Mouse (Mus musculus) embryonic facial prominence, embryonic 11.5 days (tissue): ENCODE measurements around the gene Parp11. TPM values are rescaled to one million over a fixed set of nuclear protein-coding genes. Genes with fewer than 3 reads are reported as not detected.

Experiments
- ATAC-seq: fragments of 200-750 bp; cut with Nextera tagmentation; replicated peaks from 2 replicates; pipeline ENCODE4 v1.8.0; 2017; ENCODE audit warnings: low read depth; ENCODE audit not compliant: insufficient number of reproducible peaks, low FRiP score, low TSS enrichment
- DNase-seq: peaks from one replicate; pipeline ENCODE4 v3.0.0-alpha.2; 2015; ENCODE audit warnings: low spot score
- H3K27ac ChIP-seq: fragments of 300-500 bp; sonication (generic); replicated peaks from 2 replicates; pipeline ENCODE4 v1.5.1; 2014; ENCODE audit warnings: mild to moderate bottlenecking, low read depth, low read length, control low read depth
- H3K27me3 ChIP-seq: fragments of 300-500 bp; sonication (generic); 2 replicates; pipeline ENCODE4 v1.6.1; 2014; ENCODE audit warnings: mild to moderate bottlenecking, low read length, moderate library complexity, mixed read lengths; ENCODE audit not compliant: control insufficient read depth, insufficient read depth
- H3K36me3 ChIP-seq: fragments of 300-500 bp; sonication (generic); replicated peaks from 2 replicates; pipeline ENCODE4 v1.6.1; 2014; ENCODE audit warnings: low read depth, mild to moderate bottlenecking, low read length, moderate library complexity, mixed read lengths; ENCODE audit not compliant: control insufficient read depth, insufficient read depth
- H3K4me1 ChIP-seq: fragments of 300-500 bp; sonication (generic); 2 replicates; pipeline ENCODE4 v1.6.1; 2014; ENCODE audit warnings: low read length, mixed read lengths; ENCODE audit not compliant: control insufficient read depth, insufficient read depth
- H3K4me2 ChIP-seq: fragments of 300-500 bp; sonication (generic); 2 replicates; pipeline ENCODE4 v1.6.1; 2014; ENCODE audit warnings: low read depth, mild to moderate bottlenecking, control low read depth, low read length, moderate library complexity
- H3K4me3 ChIP-seq: fragments of 300-500 bp; sonication (generic); 2 replicates; pipeline ENCODE4 v1.5.1; 2014; ENCODE audit warnings: low read depth, low read length, control low read depth
- H3K9ac ChIP-seq: fragments of 300-500 bp; sonication (generic); replicated peaks from 2 replicates; pipeline ENCODE4 v1.6.1; 2014; ENCODE audit warnings: mild to moderate bottlenecking, control low read depth, low read length
- H3K9me3 ChIP-seq: fragments of 300-500 bp; sonication (generic); replicated peaks from 2 replicates; pipeline ENCODE4 v1.6.1; 2016; ENCODE audit warnings: mild to moderate bottlenecking, low read length, inconsistent platforms, mixed read lengths; ENCODE audit not compliant: control insufficient read depth
- WGBS: fragments of 180-500 bp; shearing (Covaris S2); extraction: QIAGEN DNeasy Blood & Tissue Kit; methylation state at CpG from one replicate; pipeline ENCODE4 v1.1.7; 2014; 5-methylcytosine and 5-hydroxymethylcytosine counted together
- polyA plus RNA-seq: library from polyadenylated mRNA; unstranded; fragments of >200 nt; fragmentation: Nextera tagmentation; extraction: Ambion mirVana; gene quantifications from 2 replicates; pipeline ENCODE4 v1.2.1, GENCODE M21; 2014

Gene Parp11
- polyA plus RNA-seq, 1 experiment from 2014 or later, result 40.5 TPM

DNA sequence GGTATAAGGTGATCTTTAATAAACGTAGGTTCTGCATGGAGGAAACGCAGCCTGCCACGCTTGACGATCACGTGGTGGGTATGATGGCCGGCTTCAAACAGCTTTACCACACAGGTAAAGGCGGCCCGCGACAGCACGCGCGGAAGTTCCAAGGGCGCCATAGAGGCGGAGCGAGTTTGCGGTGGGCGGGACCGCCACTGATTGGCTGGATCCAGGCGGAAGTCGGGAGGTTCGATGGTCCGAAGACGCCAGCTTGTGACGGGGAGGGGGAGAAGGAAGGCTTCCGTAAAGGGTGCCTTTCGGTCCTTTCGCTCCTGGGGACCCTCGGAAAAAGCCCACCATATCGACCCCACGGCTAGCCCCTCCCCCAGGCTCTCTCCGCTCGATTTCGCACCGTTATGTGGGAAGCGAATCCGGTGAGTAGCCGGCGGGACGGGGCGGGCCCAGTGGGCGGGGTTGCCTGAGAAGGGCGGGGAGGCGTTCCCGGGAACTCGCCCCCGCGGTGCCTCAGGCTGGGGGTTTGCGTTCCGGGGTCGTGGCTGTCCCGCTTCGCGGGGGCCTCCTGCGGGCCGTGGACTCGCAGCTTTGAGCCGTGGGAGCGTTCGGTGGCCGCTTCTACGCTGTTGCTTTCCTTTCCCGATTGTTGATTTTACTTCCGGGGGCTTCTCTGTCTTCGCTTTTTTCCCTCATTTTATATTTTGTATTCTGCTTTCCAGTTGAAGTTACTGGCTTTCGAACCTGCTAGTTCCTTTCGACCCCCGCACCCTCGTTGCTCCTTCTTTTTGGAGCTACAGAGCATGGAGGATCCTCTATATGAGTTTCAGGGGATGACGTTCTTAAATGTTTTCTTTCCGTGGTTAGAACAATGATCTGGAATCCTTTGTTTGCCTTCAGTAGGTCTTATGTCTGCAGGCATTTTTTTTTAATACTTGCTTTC lies 7.0 kb downstream of the Parp11 start:
- ATAC-seq, result peak; percentile 86
- DNase-seq, result peak; percentile 93
- H3K27me3 ChIP-seq, result no peaks in the 10 kb centered on the region
- H3K4me3 ChIP-seq, result peak overlapping the region; percentile 64
- H3K4me1 ChIP-seq, result no peaks in the 10 kb centered on the region
- WGBS, result under 1% methylated on average over 68 of the region's 70 CpGs
- peak overlapping the region; percentile 55 for H3K4me2 ChIP-seq
- H3K27ac ChIP-seq, result peak overlapping the region; percentile 91
- H3K9me3 ChIP-seq, result no peaks in the 10 kb centered on the region
- H3K9ac ChIP-seq, result peak overlapping the region; percentile 81
- no peaks in the 10 kb centered on the region for H3K36me3 ChIP-seq

DNA sequence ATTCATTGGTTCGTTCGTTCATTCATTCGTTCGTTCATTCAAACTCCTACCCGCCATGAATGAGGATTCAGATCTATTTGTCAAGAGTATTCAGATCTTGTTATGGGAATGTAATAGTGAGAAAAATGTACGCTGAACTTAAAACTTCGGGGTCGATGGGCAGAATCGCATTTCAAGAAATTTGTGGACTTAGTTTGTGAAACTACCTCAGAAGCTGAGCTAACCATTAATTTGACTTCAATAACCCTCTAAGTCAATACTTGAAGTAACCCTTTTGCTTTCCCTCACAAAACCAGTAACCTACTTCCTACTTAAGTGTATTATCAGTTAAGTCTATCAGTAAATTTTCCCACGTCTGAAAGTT lies 7.7 kb downstream of the Parp11 start:
- Histone ChIP-seq H3K4me3 (peak overlapping the region; percentile 64), H3K27me3 (no peaks in the 10 kb centered on the region), H3K4me2 (peak overlapping the region; percentile 55), H3K9ac (peak overlapping the region; percentile 81), H3K9me3 (no peaks in the 10 kb centered on the region), H3K27ac (no peak overlapping the region), H3K4me1 (no peaks in the 10 kb centered on the region), H3K36me3 (no peaks in the 10 kb centered on the region)
- 48% methylated on average over 10 of the region's 10 CpGs for whole genome bisulfite sequencing
- no peak for DNase-seq
- no peak for ATAC-seq

DNA sequence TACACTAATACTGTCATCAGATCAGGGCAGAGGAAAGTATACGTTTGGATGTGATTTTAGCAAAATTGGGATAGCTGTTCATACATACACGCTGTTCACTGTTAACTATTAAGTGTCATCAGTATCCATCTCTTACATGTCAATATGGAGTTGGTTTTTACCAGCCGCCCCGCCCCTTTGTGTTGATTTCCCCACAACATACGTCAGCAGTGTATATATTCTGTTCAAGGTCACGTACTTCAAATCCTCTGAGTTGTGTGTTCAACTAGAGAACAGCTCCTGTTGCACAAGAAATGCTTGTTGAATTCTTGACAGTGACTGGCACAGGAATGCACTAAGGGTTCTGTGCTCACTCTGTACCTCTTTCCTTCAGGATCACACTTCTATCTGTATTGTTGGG lies 8.2 kb downstream of the Parp11 start:
- ATAC-seq, result no peak
- no peaks in the 10 kb centered on the region for H3K9me3 ChIP-seq
- H3K4me2 ChIP-seq, result no peak overlapping the region
- no peak overlapping the region for H3K4me3 ChIP-seq
- no peaks in the 10 kb centered on the region for H3K27me3 ChIP-seq
- H3K27ac ChIP-seq, result no peak overlapping the region
- 92% methylated on average over 6 of the region's 6 CpGs for WGBS
- no peaks in the 10 kb centered on the region for H3K4me1 ChIP-seq
- DNase-seq, result no peak
- H3K36me3 ChIP-seq, result no peaks in the 10 kb centered on the region
- H3K9ac ChIP-seq, result no peak overlapping the region

GRCm38 (mm10) chr6:127455440-127455839 lies 8.8 kb downstream of the Parp11 start:
- Histone ChIP-seq H3K4me1 (no peaks in the 10 kb centered on the region), H3K36me3 (no peaks in the 10 kb centered on the region), H3K9ac (no peak overlapping the region), H3K4me2 (no peak overlapping the region), H3K27ac (no peak overlapping the region), H3K9me3 (no peaks in the 10 kb centered on the region), H3K4me3 (no peak overlapping the region), H3K27me3 (no peaks in the 10 kb centered on the region)
- ATAC-seq (no peak), DNase-seq (no peak)
- 97% methylated on average over 4 of the region's 4 CpGs for WGBS

DNA sequence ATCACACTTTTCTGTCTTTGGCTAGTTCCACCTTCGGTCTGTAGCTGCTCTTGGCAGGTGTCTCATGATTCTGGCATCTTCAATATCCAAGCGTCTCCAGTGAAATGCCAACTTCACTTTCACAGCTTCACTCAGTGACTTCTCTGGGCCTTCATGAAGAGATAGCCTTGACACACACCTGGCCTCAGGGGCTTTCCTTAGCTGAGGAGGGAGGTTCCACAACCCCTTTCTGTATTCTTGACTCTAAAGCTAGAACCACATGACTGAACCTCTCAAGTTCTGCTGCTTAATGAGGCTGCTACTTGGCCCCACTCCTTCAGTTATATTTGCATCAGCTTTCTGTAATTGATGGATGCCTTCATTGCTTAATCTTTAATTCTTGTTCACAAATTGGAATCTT lies 10.1 kb downstream of the Parp11 start:
- WGBS, result 95% methylated on average over 2 of the region's 2 CpGs
- DNase-seq (no peak), ATAC-seq (no peak)
- Histone ChIP-seq H3K27ac (no peak overlapping the region), H3K9me3 (no peaks in the 10 kb centered on the region), H3K4me2 (no peak overlapping the region), H3K4me1 (no peaks in the 10 kb centered on the region), H3K36me3 (no peaks in the 10 kb centered on the region), H3K9ac (no peak overlapping the region), H3K27me3 (no peaks in the 10 kb centered on the region), H3K4me3 (no peak overlapping the region)

DNA sequence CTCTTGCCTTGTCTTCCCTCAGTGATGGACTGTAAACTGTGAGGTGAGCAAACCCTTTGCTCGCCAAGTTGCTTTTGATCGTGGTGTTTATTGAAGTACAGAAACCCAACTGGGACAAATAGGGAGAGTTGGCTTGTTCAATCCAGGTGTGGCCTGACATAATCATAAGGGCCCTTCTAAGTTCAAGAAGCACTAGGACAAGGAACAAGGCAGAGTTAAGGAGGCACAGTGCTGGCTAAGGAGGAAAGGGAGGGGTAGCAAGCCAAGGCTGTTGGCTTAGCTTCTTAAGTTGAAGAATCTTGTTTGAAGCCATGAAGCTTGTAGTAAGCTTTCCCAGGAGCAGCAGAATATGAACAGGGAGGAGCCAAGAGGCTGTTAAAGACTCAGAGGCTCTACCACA lies 13.1 kb downstream of the Parp11 start:
- Histone ChIP-seq H3K36me3 (no peaks in the 10 kb centered on the region), H3K27me3 (no peaks in the 10 kb centered on the region), H3K4me3 (no peak overlapping the region), H3K4me1 (no peaks in the 10 kb centered on the region), H3K27ac (no peak overlapping the region), H3K9ac (no peak overlapping the region), H3K4me2 (no peak overlapping the region), H3K9me3 (no peaks in the 10 kb centered on the region)
- ATAC-seq (no peak), DNase-seq (no peak)
- WGBS, result 92% methylated on average over 2 of the region's 2 CpGs

- H3K27me3 ChIP-seq, result no peaks in the 10 kb centered on the region
- no peaks in the 10 kb centered on the region for H3K9me3 ChIP-seq
- no peak overlapping the region for H3K27ac ChIP-seq
- H3K4me2 ChIP-seq, result no peak overlapping the region
- 83% methylated on average over 4 of the region's 4 CpGs for WGBS
- H3K4me3 ChIP-seq, result no peak overlapping the region
- ATAC-seq (no peak), DNase-seq (no peak)
- H3K9ac ChIP-seq, result no peak overlapping the region
- H3K4me1 ChIP-seq, result no peaks in the 10 kb centered on the region
- H3K36me3 ChIP-seq, result no peaks in the 10 kb centered on the region
These were observed 14.9 kb downstream of the Parp11 start for GRCm38 (mm10) chr6:127461491-127461890.

DNA sequence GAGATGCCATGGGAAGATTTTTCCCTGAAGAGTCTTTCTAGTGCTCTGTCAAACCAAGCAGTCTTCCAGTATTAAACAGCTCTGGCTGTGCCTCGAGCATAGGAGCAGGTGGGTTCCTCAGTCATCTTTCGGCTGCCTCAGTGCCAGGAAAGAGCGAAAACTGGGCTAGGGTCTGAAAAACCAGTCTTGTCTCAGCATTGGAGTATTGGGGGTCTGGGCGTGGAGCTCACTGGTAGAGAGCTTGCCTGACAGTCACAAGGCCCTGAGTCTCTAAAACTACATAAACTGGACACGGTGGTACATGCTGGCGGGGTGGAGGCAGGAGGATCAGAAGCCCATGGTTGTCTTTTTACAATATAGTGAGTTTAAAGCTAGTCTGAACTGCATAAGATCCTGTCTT lies 15.6 kb downstream of the Parp11 start:
- Histone ChIP-seq H3K27ac (no peak overlapping the region), H3K4me2 (no peak overlapping the region), H3K9ac (no peak overlapping the region), H3K36me3 (no peaks in the 10 kb centered on the region), H3K27me3 (no peaks in the 10 kb centered on the region), H3K4me1 (no peaks in the 10 kb centered on the region), H3K9me3 (no peaks in the 10 kb centered on the region), H3K4me3 (no peak overlapping the region)
- no peak for ATAC-seq
- 90% methylated on average over 6 of the region's 6 CpGs for WGBS
- no peak for DNase-seq
